Mouse (Mus musculus): ENCODE data around the gene Rab43. TPM values are rescaled to one million over a fixed set of nuclear protein-coding genes. Genes with fewer than 3 reads are reported as not detected.

Gene Rab43
- total RNA-seq, 2 experiments from 2014 or later: 5.3 to 8.3 TPM

GRCm38 (mm10) chr6:87750184-87750910 is 61.6 kb downstream of the Rab43 start:
- no peak for DNase-seq

GRCm38 (mm10) chr6:87748531-87748930 is 63.4 kb downstream of the Rab43 start:
- DNase-seq: no peak

- DNase-seq: no peak
Observed at GRCm38 (mm10) chr6:87748078-87748477, 63.9 kb downstream of the Rab43 start.

GRCm38 (mm10) chr6:87746849-87747248 is 65.1 kb downstream of the Rab43 start:
- DNase-seq: peak; percentile 73

- peak; percentile 39 for DNase-seq
Observed at GRCm38 (mm10) chr6:87746059-87746458, 65.9 kb downstream of the Rab43 start.

GRCm38 (mm10) chr6:87745301-87745700 is 66.7 kb downstream of the Rab43 start:
- no peak for DNase-seq

GRCm38 (mm10) chr6:87744632-87745031 is 67.3 kb downstream of the Rab43 start:
- no peak for DNase-seq

- peak; percentile 49 for DNase-seq
Observed at GRCm38 (mm10) chr6:87743281-87743680, 68.7 kb downstream of the Rab43 start.

- no peak for DNase-seq
Observed at GRCm38 (mm10) chr6:87742804-87743203, 69.2 kb downstream of the Rab43 start.

GRCm38 (mm10) chr6:87741978-87742377 is 70.0 kb downstream of the Rab43 start:
- no peak for DNase-seq

- DNase-seq: no peak
Observed at GRCm38 (mm10) chr6:87740496-87740895, 71.5 kb downstream of the Rab43 start.

GRCm38 (mm10) chr6:87739898-87740297 is 72.1 kb downstream of the Rab43 start:
- DNase-seq: no peak

Other genes with a start within 250 kb of the Rab43 start
- 1 to 10 TPM; 2.1 to 2.3 TPM for gene Prokr1, start 221.4 kb downstream of the Rab43 start, total RNA-seq (2021)
- 1 to 10 TPM; 2.7 to 3.3 TPM for gene Aplf, start 140.0 kb downstream of the Rab43 start, total RNA-seq (2021)
- 1 to 10 TPM; 1.0 to 1.2 TPM for gene Efcc1, start 81.3 kb downstream of the Rab43 start, total RNA-seq (2021)
- not detected for gene Gp9, start 34.1 kb downstream of the Rab43 start, total RNA-seq (2021)
- under 1 TPM in 1 of 2 experiments, not detected in 1; 0.59 TPM for gene Gm45140, start 23.6 kb upstream of the Rab43 start, total RNA-seq (2021)
- gene Isy1, start 26.6 kb upstream of the Rab43 start, total RNA-seq (2021): 10 to 100 TPM; 17.8 to 20.4 TPM
- 100 to 1,000 TPM; 410 to 437 TPM for gene Cnbp, start 38.9 kb upstream of the Rab43 start, total RNA-seq (2021)
- gene Copg1, start 75.7 kb upstream of the Rab43 start, total RNA-seq (2021): 10 to 100 TPM; 30.1 to 35.4 TPM
- gene Hmces, start 101.8 kb upstream of the Rab43 start, total RNA-seq (2021): 1 to 10 TPM; 5.4 to 7.4 TPM
- 1 to 10 TPM; 1.5 to 3.5 TPM for gene H1fx, start 169.5 kb upstream of the Rab43 start, total RNA-seq (2021)
- 100 to 1,000 TPM; 265 to 292 TPM for gene Rab7, start 233.1 kb upstream of the Rab43 start, total RNA-seq (2021)

Data from gastrocnemius, postnatal 25 days (tissue).